Mouse (Mus musculus) liver, adult 2 months (tissue): Measurements from ENCODE around the gene Fgfr2. TPM values are rescaled to one million over a fixed set of nuclear protein-coding genes. Genes with fewer than 3 reads are reported as not detected.

ENCODE experiments used
- DNase-seq: peaks from one replicate; pipeline ENCODE4 v3.0.0-alpha.2; 2011; ENCODE audit warnings: low read depth, low spot score; ENCODE audit errors: extremely low read depth
- H3K27ac ChIP-seq: fragments of 200-500 bp; replicated peaks from 2 replicates; pipeline ENCODE4 v1.5.1; 2012; ENCODE audit warnings: low read depth, mild to moderate bottlenecking, control low read depth, inconsistent platforms, low read length; ENCODE audit not compliant: insufficient read depth
- H3K27me3 ChIP-seq: fragments of 200-500 bp; 2 replicates; pipeline ENCODE4 v1.6.1; 2012; ENCODE audit warnings: mild to moderate bottlenecking, moderate library complexity, low read length, inconsistent platforms; ENCODE audit not compliant: control insufficient read depth, insufficient read depth
- H3K36me3 ChIP-seq: fragments of 200-500 bp; 2 replicates; pipeline ENCODE4 v1.6.1; 2012; ENCODE audit warnings: low read length, inconsistent platforms; ENCODE audit not compliant: control insufficient read depth, insufficient read depth
- H3K4me1 ChIP-seq: fragments of 200-500 bp; 2 replicates; pipeline ENCODE4 v1.6.1; 2011; ENCODE audit warnings: low read length; ENCODE audit not compliant: control insufficient read depth, insufficient read depth
- H3K4me3 ChIP-seq: fragments of 200-500 bp; 2 replicates; pipeline ENCODE4 v1.5.1; 2011; ENCODE audit warnings: low read depth, mild to moderate bottlenecking, control low read depth, low read length, moderate library complexity; ENCODE audit not compliant: insufficient read depth
- H3K79me2 ChIP-seq: fragments of 200-500 bp; 2 replicates; pipeline ENCODE4 v1.6.1; 2012; ENCODE audit warnings: inconsistent platforms, mild to moderate bottlenecking, low read length, moderate library complexity; ENCODE audit not compliant: control insufficient read depth, insufficient read depth
- H3K9ac ChIP-seq: fragments of 200-500 bp; 2 replicates; pipeline ENCODE4 v1.6.1; 2012; ENCODE audit warnings: low read depth, mild to moderate bottlenecking, control low read depth, inconsistent platforms, low read length
- CTCF ChIP-seq: fragments of 200-500 bp; IDR thresholded peaks from 2 replicates; pipeline ENCODE4 v1.5.1; 2011; ENCODE audit warnings: low read depth, low read length, control low read depth
- POLR2A ChIP-seq: fragments of 200-500 bp; IDR thresholded peaks from 2 replicates; pipeline ENCODE4 v1.6.1; 2011; ENCODE audit warnings: low read length, control low read depth; ENCODE audit not compliant: insufficient read depth; ENCODE audit errors: extremely low read depth
- WGBS: fragments of 180-500 bp; shearing (Covaris S2); methylation state at CpG from one replicate; pipeline ENCODE4 v1.1.7; 2018; 5-methylcytosine and 5-hydroxymethylcytosine counted together
- polyA plus RNA-seq: library from polyadenylated mRNA; depleted of rRNA; stranded (reverse); fragments of >200 nt; gene quantifications from 2 replicates; pipeline ENCODE4 v1.2.3, GENCODE M21; 2012
- total RNA-seq: library from RNA; depleted of rRNA; stranded (reverse); fragments of >200 nt; gene quantifications from 2 replicates; pipeline ENCODE4 v1.2.3, GENCODE M21; 2014

The Fgfr2 gene
- total and polyA plus RNA-seq, 2 experiments, result 16.7 to 35.2 TPM

- no peaks in the 10 kb centered on the region for H3K79me2 ChIP-seq
- 73% methylated on average over 11 of the region's 11 CpGs for WGBS
- no peak for DNase-seq
- TF ChIP-seq CTCF (no peak), POLR2A (no peak)
- no peak overlapping the region for H3K9ac ChIP-seq
- no peaks in the 10 kb centered on the region for H3K36me3 ChIP-seq
- no peak overlapping the region for H3K4me3 ChIP-seq
- H3K27ac ChIP-seq, result no peak overlapping the region
- H3K27me3 ChIP-seq, result no peaks in the 10 kb centered on the region
- H3K4me1 ChIP-seq, result peaks cover 5% of the 10 kb centered on the region
Measured at GRCm38 (mm10) chr7:133007343-133007742, 115.8 kb downstream of the Fgfr2 start.

DNA sequence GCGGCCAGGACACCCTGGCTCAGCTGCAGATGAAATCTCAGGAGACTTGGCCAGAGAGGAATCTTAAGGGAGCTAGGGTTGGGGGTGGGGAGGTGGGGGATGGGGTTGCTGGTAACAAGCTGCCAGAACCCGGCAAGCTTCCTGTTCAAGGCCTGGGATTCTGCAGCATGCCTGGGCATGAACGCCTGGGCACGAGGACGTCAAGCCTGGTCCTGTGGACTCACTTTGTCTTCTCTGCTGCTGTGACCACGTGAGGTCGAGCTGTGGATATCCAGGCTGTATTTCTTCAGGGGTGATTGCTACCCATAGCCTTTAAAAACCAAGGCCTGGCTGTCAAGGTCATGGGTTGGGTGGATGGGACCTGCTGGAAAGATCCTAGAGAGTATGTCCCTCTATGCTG lies 117.4 kb downstream of the Fgfr2 start:
- 83% methylated on average over 7 of the region's 7 CpGs for WGBS

DNA sequence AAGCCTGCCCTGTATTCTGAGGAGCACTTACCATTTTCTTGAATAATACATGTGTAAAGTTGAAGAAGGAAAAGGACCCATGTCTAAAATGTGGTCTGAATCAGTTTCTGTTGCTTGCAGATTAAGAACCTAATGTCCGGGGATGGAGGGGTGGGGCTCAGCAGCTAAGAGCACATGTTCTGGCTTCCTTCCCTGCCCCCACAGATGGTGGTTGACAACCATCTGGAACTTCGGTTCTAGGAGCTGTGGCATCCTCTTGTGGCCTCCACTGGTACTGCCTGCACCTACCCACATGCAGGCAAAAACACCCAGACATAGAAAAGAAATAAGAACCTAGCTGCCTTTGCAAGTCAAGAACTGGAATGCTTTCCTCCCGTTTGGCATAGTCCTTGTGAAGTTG lies 119.7 kb downstream of the Fgfr2 start:
- 21% methylated on average over 3 of the region's 3 CpGs for WGBS
- TF ChIP-seq CTCF (peak; percentile 93), POLR2A (no peak)
- Histone ChIP-seq H3K79me2 (no peaks in the 10 kb centered on the region), H3K27me3 (no peaks in the 10 kb centered on the region), H3K9ac (no peak overlapping the region), H3K4me3 (no peak overlapping the region), H3K36me3 (no peaks in the 10 kb centered on the region), H3K4me1 (no peaks in the 10 kb centered on the region), H3K27ac (no peak overlapping the region)
- DNase-seq, result peak; percentile 42

More for the DNA sequence above, 117.4 kb downstream of the Fgfr2 start:
- no peak overlapping the region for H3K9ac ChIP-seq
- no peaks in the 10 kb centered on the region for H3K27me3 ChIP-seq
- no peak for DNase-seq
- no peaks in the 10 kb centered on the region for H3K4me1 ChIP-seq
- H3K4me3 ChIP-seq, result no peak overlapping the region
- no peak for TF ChIP-seq POLR2A
- TF ChIP-seq CTCF, result no peak
- H3K79me2 ChIP-seq, result no peaks in the 10 kb centered on the region
- H3K36me3 ChIP-seq, result no peaks in the 10 kb centered on the region
- H3K27ac ChIP-seq, result no peak overlapping the region

GRCm38 (mm10) chr7:133002271-133002670 lies 120.9 kb downstream of the Fgfr2 start:
- Histone ChIP-seq H3K4me3 (no peak overlapping the region), H3K27ac (no peak overlapping the region), H3K79me2 (no peaks in the 10 kb centered on the region), H3K36me3 (no peaks in the 10 kb centered on the region), H3K4me1 (no peaks in the 10 kb centered on the region), H3K9ac (no peak overlapping the region), H3K27me3 (no peaks in the 10 kb centered on the region)
- 88% methylated on average over 6 of the region's 6 CpGs for WGBS
- DNase-seq, result no peak
- TF ChIP-seq CTCF, result no peak
- TF ChIP-seq POLR2A, result no peak

GRCm38 (mm10) chr7:133001388-133001787 lies 121.8 kb downstream of the Fgfr2 start:
- Histone ChIP-seq H3K27ac (no peak overlapping the region), H3K4me3 (no peak overlapping the region), H3K36me3 (no peaks in the 10 kb centered on the region), H3K27me3 (no peaks in the 10 kb centered on the region), H3K9ac (no peak overlapping the region), H3K79me2 (no peaks in the 10 kb centered on the region), H3K4me1 (no peaks in the 10 kb centered on the region)
- 90% methylated on average over 3 of the region's 3 CpGs for WGBS
- no peak for DNase-seq
- no peak for TF ChIP-seq POLR2A
- no peak for TF ChIP-seq CTCF

DNA sequence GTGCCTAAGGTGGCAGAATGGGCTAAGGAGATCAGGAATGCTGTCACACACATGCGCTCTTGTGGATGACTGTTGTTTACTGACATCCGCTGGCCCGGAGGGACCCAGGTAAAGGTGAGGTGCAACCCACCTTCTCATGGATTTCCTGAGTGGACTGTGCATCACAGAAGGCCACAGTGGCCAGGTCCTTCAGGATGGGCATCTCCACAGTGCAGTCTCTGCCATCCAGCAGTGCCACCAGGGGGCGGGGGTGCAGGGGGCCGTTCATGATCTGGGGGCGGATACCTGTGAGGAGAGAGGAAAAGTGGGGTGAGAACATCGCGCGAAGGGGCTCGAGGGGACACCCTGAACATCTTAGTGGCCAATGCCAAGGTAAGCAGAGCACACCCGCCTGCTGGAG lies 124.1 kb downstream of the Fgfr2 start:
- TF ChIP-seq CTCF (no peak), POLR2A (no peak)
- H3K4me1 ChIP-seq, result no peaks in the 10 kb centered on the region
- H3K27me3 ChIP-seq, result no peaks in the 10 kb centered on the region
- 92% methylated on average over 11 of the region's 11 CpGs for WGBS
- no peaks in the 10 kb centered on the region for H3K79me2 ChIP-seq
- H3K27ac ChIP-seq, result no peak overlapping the region
- H3K4me3 ChIP-seq, result no peak overlapping the region
- H3K9ac ChIP-seq, result no peak overlapping the region
- DNase-seq, result no peak
- H3K36me3 ChIP-seq, result no peaks in the 10 kb centered on the region
